Mouse (Mus musculus): ENCODE data around the gene Klhl42. TPM values are rescaled to one million over a fixed set of nuclear protein-coding genes. Genes with fewer than 3 reads are reported as not detected.

Klhl42 gene
- polyA plus RNA-seq (2012; rRNA removed): 2.3 and 2.5 TPM in 2 replicates

DNA sequence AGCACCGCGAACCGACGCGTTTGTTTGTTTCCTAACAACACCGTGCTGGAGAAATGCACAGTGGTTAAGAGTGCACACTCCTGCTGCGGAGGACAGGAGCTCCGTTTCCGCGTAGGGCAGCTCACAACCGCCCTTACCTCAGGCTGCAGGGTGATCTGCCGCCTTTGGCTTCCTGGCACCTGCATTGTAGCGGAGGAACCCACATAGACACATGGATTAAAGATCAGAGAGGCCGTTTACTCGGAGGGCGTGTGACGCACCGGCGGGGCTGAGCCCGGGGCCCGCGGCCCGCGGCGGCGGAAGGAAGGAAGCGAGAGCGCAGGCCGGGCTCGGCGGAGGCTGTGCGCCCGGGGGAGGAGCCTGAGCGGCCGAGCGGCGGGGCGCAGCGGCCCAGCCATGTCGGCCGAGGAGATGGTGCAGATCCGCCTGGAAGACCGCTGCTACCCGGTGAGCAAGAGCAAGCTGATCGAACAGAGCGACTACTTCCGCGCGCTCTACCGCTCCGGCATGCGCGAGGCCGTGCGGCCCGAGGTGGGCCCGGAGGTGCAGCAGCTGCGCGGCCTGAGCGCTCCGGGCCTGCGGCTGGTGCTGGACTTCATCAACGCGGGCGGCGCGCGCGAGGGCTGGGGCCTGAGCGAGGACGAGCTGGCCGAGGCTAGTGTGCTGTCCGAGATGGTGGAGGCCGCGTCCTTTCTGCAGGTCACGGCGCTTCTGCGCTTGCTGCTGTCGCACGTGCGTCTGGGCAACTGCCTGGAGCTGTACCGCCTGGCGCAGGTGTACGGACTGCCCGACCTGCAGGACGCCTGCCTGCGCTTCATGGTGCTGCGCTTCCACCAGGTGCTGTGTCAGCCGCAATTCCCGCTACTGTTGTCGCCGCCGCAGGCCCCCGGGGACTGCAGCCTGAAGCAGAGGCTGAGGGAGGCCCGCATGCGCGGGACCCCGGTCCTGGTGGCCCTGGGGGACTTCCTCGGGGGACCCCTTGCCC is at the start of gene Klhl42:
Klhl42 (plus strand) TSS at position 244 of the 985 bp plus-strand sequence.

GRCm38 (mm10) chr6:147042291-147043290 is 48.6 kb upstream of the Klhl42 start, which contains the start of gene Mrps35:
Gene Mrps35 (plus strand): TSS chr6:147042764.

GRCm38 (mm10) chr6:147086594-147087225 is 4.5 kb upstream of the Klhl42 start, which contains the start of gene Mansc4:
Gene Mansc4 (minus strand): TSS chr6:147087032.

Other genes with a start within 250 kb of the Klhl42 start
- not detected in 2 replicates for gene Smco2, start 241.3 kb upstream of the Klhl42 start, polyA plus RNA-seq (2012; rRNA removed)
- gene Ppfibp1, start 202.9 kb upstream of the Klhl42 start, polyA plus RNA-seq (2012; rRNA removed): 8.6 and 11.0 TPM in 2 replicates
- not detected in 2 replicates for gene 1700034J05Rik, start 137.0 kb upstream of the Klhl42 start, polyA plus RNA-seq (2012; rRNA removed)
- 0.10 and 0.11 TPM in 2 replicates for gene Rep15, start 58.8 kb upstream of the Klhl42 start, polyA plus RNA-seq (2012; rRNA removed)
- gene Mrps35, start 48.6 kb upstream of the Klhl42 start, polyA plus RNA-seq (2012; rRNA removed): 17.9 and 18.0 TPM in 2 replicates
- not detected in 2 replicates for gene Mansc4, start 4.3 kb upstream of the Klhl42 start, polyA plus RNA-seq (2012; rRNA removed)
- gene Pthlh, start 172.8 kb downstream of the Klhl42 start, polyA plus RNA-seq (2012; rRNA removed): not detected in 2 replicates